Mouse (Mus musculus) C2C12 (cell line): ENCODE measurements around the gene Odaph.

Experiments used
- CTCF ChIP-seq: IDR thresholded peaks from one replicate; pipeline ENCODE4 v1.5.1; 2011; ENCODE audit not compliant: control insufficient read depth, insufficient read depth, insufficient read length
- MAX ChIP-seq: IDR thresholded peaks from one replicate; pipeline ENCODE4 v1.6.1; 2011; ENCODE audit warnings: mild to moderate bottlenecking, control low read depth
- MYOG ChIP-seq: IDR thresholded peaks from one replicate; pipeline ENCODE4 v1.6.1; 2011; ENCODE audit not compliant: control insufficient read depth, insufficient read length; ENCODE audit errors: extremely low read depth
- USF1 ChIP-seq: IDR thresholded peaks from one replicate; pipeline ENCODE4 v1.6.1; 2011; ENCODE audit warnings: low read depth, mild to moderate bottlenecking, control low read depth, moderate library complexity

- TF ChIP-seq MAX: no peak
- no peak for TF ChIP-seq MYOG
- TF ChIP-seq CTCF: no peak
- no peak for TF ChIP-seq USF1
Observed at GRCm38 (mm10) chr5:91960606-91961254, 26.5 kb upstream of the Odaph start.
